Mouse (Mus musculus): Measurements from ENCODE around the gene Rbm41. TPM values are rescaled to one million over a fixed set of nuclear protein-coding genes. Genes with fewer than 3 reads are reported as not detected.

The Rbm41 gene
- polyA plus RNA-seq, 1 experiment from 2014 or later, result 7.4 TPM

GRCm38 (mm10) chrX:139877105-139877504 is 121.3 kb downstream of the Rbm41 start:
- Histone ChIP-seq H3K36me3 (replicated peaks; ENCODE audit: control insufficient read depth, insufficient read depth) (no peaks in the 10 kb centered on the region), H3K27ac (no peak overlapping the region), H3K9ac (no peak overlapping the region), H3K27me3 (ENCODE audit: control insufficient read depth, insufficient read depth, low read length) (peaks cover 16% of the 10 kb centered on the region; the same call in 1 of the 2 replicates), H3K4me3 (replicated peaks; ENCODE audit: low read length) (no peak overlapping the region), H3K9me3 (ENCODE audit: control insufficient read depth, low read length) (no peaks in the 10 kb centered on the region), H3K4me1 (replicated peaks; ENCODE audit: control insufficient read depth, insufficient read depth, low read length) (no peaks in the 10 kb centered on the region), H3K4me2 (replicated peaks) (no peak overlapping the region)
- DNase-seq (ENCODE audit: low spot score), result no peak
- 82% methylated on average over 7 of the region's 7 CpGs for WGBS
- ATAC-seq (ENCODE audit: low FRiP score), result no peak

GRCm38 (mm10) chrX:139870938-139871791 is 127.2 kb downstream of the Rbm41 start, which contains the start of gene Morc4:
Morc4 (minus strand) TSS chrX:139871677.
- Histone ChIP-seq H3K9ac (peak within 1 kb of the TSS; percentile 66), H3K4me2 (replicated peaks) (peak within 1 kb of the TSS; percentile 64), H3K4me3 (replicated peaks; ENCODE audit: low read length) (peak within 1 kb of the TSS; percentile 57), H3K36me3 (replicated peaks; ENCODE audit: control insufficient read depth, insufficient read depth) (no peaks in the 10 kb centered on the region), H3K27ac (peak within 1 kb of the TSS; percentile 21; the same call in 1 of the 2 replicates), H3K9me3 (ENCODE audit: control insufficient read depth, low read length) (no peaks in the 10 kb centered on the region), H3K27me3 (ENCODE audit: control insufficient read depth, insufficient read depth, low read length) (peaks cover 12% of the 10 kb centered on the region; the same call in 1 of the 2 replicates), H3K4me1 (replicated peaks; ENCODE audit: control insufficient read depth, insufficient read depth, low read length) (no peaks in the 10 kb centered on the region)
- DNase-seq (ENCODE audit: low spot score), result peak; percentile 62
- 14% methylated on average over 64 of the region's 87 CpGs for WGBS
- peak; percentile 94 for ATAC-seq (ENCODE audit: low FRiP score)

- Histone ChIP-seq H3K4me1 (replicated peaks; ENCODE audit: control insufficient read depth, insufficient read depth, low read length) (no peaks in the 10 kb centered on the region), H3K27ac (no peak overlapping the region), H3K27me3 (ENCODE audit: control insufficient read depth, insufficient read depth, low read length) (0 out of 2 replicates have a peak, but pooled peaks cover 7% of the 10 kb centered on the region), H3K9ac (0 out of 2 replicates have a peak overlapping the region, but pooled peaks have one; percentile 66), H3K4me2 (replicated peaks) (peak overlapping the region; percentile 64), H3K4me3 (replicated peaks; ENCODE audit: low read length) (peak overlapping the region; percentile 57), H3K36me3 (replicated peaks; ENCODE audit: control insufficient read depth, insufficient read depth) (no peaks in the 10 kb centered on the region), H3K9me3 (ENCODE audit: control insufficient read depth, low read length) (no peaks in the 10 kb centered on the region)
- WGBS, result 15% methylated on average over 15 of the region's 15 CpGs
- DNase-seq (ENCODE audit: low spot score), result no peak
- ATAC-seq (ENCODE audit: low FRiP score), result peak; percentile 12; the same call in 1 of the 2 replicates
Observed at GRCm38 (mm10) chrX:139870300-139870711, 128.1 kb downstream of the Rbm41 start.

- no peaks in the 10 kb centered on the region for H3K4me1 ChIP-seq (replicated peaks; ENCODE audit: control insufficient read depth, insufficient read depth, low read length)
- H3K4me2 ChIP-seq (replicated peaks), result no peak overlapping the region
- no peaks in the 10 kb centered on the region for H3K36me3 ChIP-seq (replicated peaks; ENCODE audit: control insufficient read depth, insufficient read depth)
- no peak overlapping the region for H3K4me3 ChIP-seq (replicated peaks; ENCODE audit: low read length)
- H3K27ac ChIP-seq, result no peak overlapping the region
- DNase-seq (ENCODE audit: low spot score) (no peak), ATAC-seq (ENCODE audit: low FRiP score) (no peak)
- 0 out of 2 replicates have a peak, but pooled peaks cover under 1% of the 10 kb centered on the region for H3K27me3 ChIP-seq (ENCODE audit: control insufficient read depth, insufficient read depth, low read length)
- H3K9ac ChIP-seq, result no peak overlapping the region
- no peaks in the 10 kb centered on the region for H3K9me3 ChIP-seq (ENCODE audit: control insufficient read depth, low read length)
- WGBS, result 88% methylated on average over 5 of the region's 5 CpGs
Observed at GRCm38 (mm10) chrX:139859402-139859801, 139.0 kb downstream of the Rbm41 start.

- peaks cover 11% of the 10 kb centered on the region; the same call in 1 of the 2 replicates for H3K27me3 ChIP-seq (ENCODE audit: control insufficient read depth, insufficient read depth, low read length)
- H3K4me3 ChIP-seq (replicated peaks; ENCODE audit: low read length), result no peak overlapping the region
- H3K4me2 ChIP-seq (replicated peaks), result no peak overlapping the region
- H3K36me3 ChIP-seq (replicated peaks; ENCODE audit: control insufficient read depth, insufficient read depth), result no peaks in the 10 kb centered on the region
- no peaks in the 10 kb centered on the region for H3K9me3 ChIP-seq (ENCODE audit: control insufficient read depth, low read length)
- DNase-seq (ENCODE audit: low spot score) (no peak), ATAC-seq (ENCODE audit: low FRiP score) (no peak)
- WGBS, result 95% methylated on average over 4 of the region's 4 CpGs
- no peak overlapping the region for H3K9ac ChIP-seq
- H3K27ac ChIP-seq, result no peak overlapping the region
- H3K4me1 ChIP-seq (replicated peaks; ENCODE audit: control insufficient read depth, insufficient read depth, low read length), result no peaks in the 10 kb centered on the region
Observed at GRCm38 (mm10) chrX:139854795-139855194, 143.6 kb downstream of the Rbm41 start.

- ATAC-seq (ENCODE audit: low FRiP score) (no peak), DNase-seq (ENCODE audit: low spot score) (no peak)
- H3K9me3 ChIP-seq (ENCODE audit: control insufficient read depth, low read length), result no peaks in the 10 kb centered on the region
- no peak overlapping the region for H3K27ac ChIP-seq
- no peaks in the 10 kb centered on the region for H3K4me1 ChIP-seq (replicated peaks; ENCODE audit: control insufficient read depth, insufficient read depth, low read length)
- no peak overlapping the region for H3K4me3 ChIP-seq (replicated peaks; ENCODE audit: low read length)
- no peak overlapping the region for H3K4me2 ChIP-seq (replicated peaks)
- no peaks in the 10 kb centered on the region; the same call in 1 of the 2 replicates for H3K27me3 ChIP-seq (ENCODE audit: control insufficient read depth, insufficient read depth, low read length)
- H3K36me3 ChIP-seq (replicated peaks; ENCODE audit: control insufficient read depth, insufficient read depth), result no peaks in the 10 kb centered on the region
- WGBS, result 84% methylated on average over 6 of the region's 6 CpGs
- H3K9ac ChIP-seq, result no peak overlapping the region
Observed at GRCm38 (mm10) chrX:139841091-139841490, 157.3 kb downstream of the Rbm41 start.

Other genes with a start within 250 kb of the Rbm41 start
- not detected in 2 replicates for gene Ripply1, start 216.2 kb downstream of the Rbm41 start, polyA plus RNA-seq (2014; fragmentation: Nextera tagmentation; extraction: Ambion mirVana)
- 0.83 and 1.2 TPM in 2 replicates for gene Cldn2, start 197.8 kb downstream of the Rbm41 start, polyA plus RNA-seq (2014; fragmentation: Nextera tagmentation; extraction: Ambion mirVana)
- 5.3 and 6.5 TPM in 2 replicates for gene Morc4, start 126.9 kb downstream of the Rbm41 start, polyA plus RNA-seq (2014; fragmentation: Nextera tagmentation; extraction: Ambion mirVana)
- gene Nup62cl, start 64.1 kb upstream of the Rbm41 start, polyA plus RNA-seq (2014; fragmentation: Nextera tagmentation; extraction: Ambion mirVana), result 1.4 and 1.9 TPM in 2 replicates
- not detected in 2 replicates for gene Pih1h3b, start 64.3 kb upstream of the Rbm41 start, polyA plus RNA-seq (2014; fragmentation: Nextera tagmentation; extraction: Ambion mirVana)

Measured in hindbrain, embryonic 14.5 days (tissue).